Mouse (Mus musculus) monocyte, adult 59 days (primary cell): ENCODE data around the gene Olfr884. TPM values are rescaled to one million over a fixed set of nuclear protein-coding genes. Genes with fewer than 3 reads are reported as not detected.

Source experiments
- total RNA-seq, 2 experiments: library from RNA; stranded (reverse); gene quantifications; one replicate each; pipeline ENCODE4 v1.2.4; 2023

Gene Olfr884
- not detected for total RNA-seq

GRCm38 (mm10) chr9:38046255-38046654 is at the start of gene Olfr884:
Gene Olfr884 (plus strand): TSS chr9:38046555.

DNA sequence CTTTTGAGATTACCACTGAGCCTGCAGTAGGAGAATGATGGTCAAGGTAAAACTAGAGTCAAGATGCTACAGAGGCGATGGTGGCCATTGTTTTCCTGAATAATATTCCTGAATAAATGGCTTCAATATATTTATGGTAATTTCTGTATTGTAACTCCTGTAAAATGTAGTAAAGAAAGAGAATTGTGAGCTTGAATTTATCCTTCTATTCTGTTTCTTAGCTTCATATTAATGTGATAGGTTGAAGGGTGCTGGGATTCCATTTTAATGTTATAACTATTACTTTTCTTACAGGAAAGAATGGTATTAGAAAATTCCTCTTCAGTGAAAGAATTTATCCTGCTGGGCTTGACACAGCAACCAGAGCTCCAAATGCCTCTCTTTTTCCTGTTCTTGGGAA is 20.8 kb upstream of the Olfr884 start, which contains the start of gene Olfr883:
TSS of gene Olfr883 (plus strand) at position 301 of the 400 bp plus-strand sequence.

GRCm38 (mm10) chr9:38061022-38061421 is 14.7 kb downstream of the Olfr884 start, which contains the start of gene Olfr885:
Gene Olfr885 (plus strand): TSS chr9:38061322.

GRCm38 (mm10) chr9:38083772-38084171 is 37.4 kb downstream of the Olfr884 start, which contains the start of gene Olfr887:
Gene Olfr887 (plus strand): TSS chr9:38084072.

Other genes with a start within 250 kb of the Olfr884 start
- gene Olfr876, start 243.5 kb upstream of the Olfr884 start, total RNA-seq: not detected
- not detected for gene Olfr877, start 192.3 kb upstream of the Olfr884 start, total RNA-seq
- gene Olfr145, start 149.8 kb upstream of the Olfr884 start, total RNA-seq: not detected
- gene Olfr878, start 128.7 kb upstream of the Olfr884 start, total RNA-seq: not detected
- not detected for gene Olfr881, start 54.7 kb upstream of the Olfr884 start, total RNA-seq
- gene Olfr883, start 20.7 kb upstream of the Olfr884 start, total RNA-seq: not detected
- gene Olfr885, start 14.8 kb downstream of the Olfr884 start, total RNA-seq: not detected
- gene Olfr887, start 37.5 kb downstream of the Olfr884 start, total RNA-seq: not detected
- gene Olfr888, start 61.6 kb downstream of the Olfr884 start, total RNA-seq: not detected
- not detected for gene Olfr889, start 68.6 kb downstream of the Olfr884 start, total RNA-seq
- not detected for gene Olfr890, start 96.0 kb downstream of the Olfr884 start, total RNA-seq
- not detected for gene Olfr891, start 134.3 kb downstream of the Olfr884 start, total RNA-seq
- gene Olfr893, start 161.8 kb downstream of the Olfr884 start, total RNA-seq: not detected
- gene Olfr894, start 171.5 kb downstream of the Olfr884 start, total RNA-seq: not detected
- gene Olfr143, start 206.2 kb downstream of the Olfr884 start, total RNA-seq: not detected
- not detected for gene Olfr895, start 221.3 kb downstream of the Olfr884 start, total RNA-seq
- not detected for gene Olfr896-ps1, start 244.6 kb downstream of the Olfr884 start, total RNA-seq